Mouse (Mus musculus): ENCODE data around the gene Ubxn10. TPM values are rescaled to one million over a fixed set of nuclear protein-coding genes. Genes with fewer than 3 reads are reported as not detected.

Ubxn10 gene
- polyA plus RNA-seq (2015; fragmentation: Nextera tagmentation; extraction: Ambion mirVana): 1.3 and 1.5 TPM in 2 replicates

GRCm38 (mm10) chr4:138737031-138737430, at the start of gene Ubxn10:
Gene Ubxn10 (minus strand): TSS chr4:138737167.
- Histone ChIP-seq H3K4me1 (ENCODE audit: control insufficient read depth, insufficient read depth, low read length) (peaks cover 11% of the 10 kb centered on the region), H3K4me3 (ENCODE audit: low read length) (no peak within 1 kb of the TSS), H3K9ac (ENCODE audit: low read depth, low read length) (no peak within 1 kb of the TSS; the same call in 1 of the 2 replicates), H3K9me3 (ENCODE audit: control insufficient read depth, low read length) (no peaks in the 10 kb centered on the region), H3K27ac (ENCODE audit: low read length) (peak within 1 kb of the TSS; percentile 61), H3K36me3 (ENCODE audit: control insufficient read depth, insufficient read depth, low read length) (no peaks in the 10 kb centered on the region), H3K4me2 (ENCODE audit: low read depth, low read length) (no peak within 1 kb of the TSS), H3K27me3 (replicated peaks; ENCODE audit: control insufficient read depth, insufficient read depth, low read length) (no peaks in the 10 kb centered on the region)
- WGBS: 53% methylated on average over 7 of the region's 7 CpGs
- ATAC-seq: peak; percentile 84

GRCm38 (mm10) chr4:138786141-138786540, 49.2 kb upstream of the Ubxn10 start:
- no peak overlapping the region for H3K4me3 ChIP-seq (ENCODE audit: low read length)
- no peaks in the 10 kb centered on the region for H3K36me3 ChIP-seq (ENCODE audit: control insufficient read depth, insufficient read depth, low read length)
- ATAC-seq: no peak
- no peaks in the 10 kb centered on the region for H3K9me3 ChIP-seq (ENCODE audit: control insufficient read depth, low read length)
- no peak overlapping the region for H3K9ac ChIP-seq (ENCODE audit: low read depth, low read length)
- no peak overlapping the region for H3K4me2 ChIP-seq (ENCODE audit: low read depth, low read length)
- no peaks in the 10 kb centered on the region for H3K4me1 ChIP-seq (ENCODE audit: control insufficient read depth, insufficient read depth, low read length)
- no peaks in the 10 kb centered on the region for H3K27me3 ChIP-seq (replicated peaks; ENCODE audit: control insufficient read depth, insufficient read depth, low read length)
- no peak overlapping the region for H3K27ac ChIP-seq (ENCODE audit: low read length)
- WGBS: 39% methylated on average over 4 of the region's 4 CpGs

GRCm38 (mm10) chr4:138785721-138786120, 48.8 kb upstream of the Ubxn10 start:
- Histone ChIP-seq H3K27ac (ENCODE audit: low read length) (no peak overlapping the region), H3K4me2 (ENCODE audit: low read depth, low read length) (no peak overlapping the region), H3K4me3 (ENCODE audit: low read length) (no peak overlapping the region), H3K27me3 (replicated peaks; ENCODE audit: control insufficient read depth, insufficient read depth, low read length) (no peaks in the 10 kb centered on the region), H3K9ac (ENCODE audit: low read depth, low read length) (no peak overlapping the region), H3K4me1 (ENCODE audit: control insufficient read depth, insufficient read depth, low read length) (no peaks in the 10 kb centered on the region), H3K9me3 (ENCODE audit: control insufficient read depth, low read length) (no peaks in the 10 kb centered on the region), H3K36me3 (ENCODE audit: control insufficient read depth, insufficient read depth, low read length) (no peaks in the 10 kb centered on the region)
- ATAC-seq: no peak
- 47% methylated on average over 4 of the region's 4 CpGs for whole genome bisulfite sequencing

- H3K9me3 ChIP-seq (ENCODE audit: control insufficient read depth, low read length): no peaks in the 10 kb centered on the region
- ATAC-seq: no peak
- WGBS: 79% methylated on average over 6 of the region's 6 CpGs
- H3K4me1 ChIP-seq (ENCODE audit: control insufficient read depth, insufficient read depth, low read length): no peaks in the 10 kb centered on the region
- no peak overlapping the region for H3K4me3 ChIP-seq (ENCODE audit: low read length)
- no peak overlapping the region for H3K9ac ChIP-seq (ENCODE audit: low read depth, low read length)
- H3K27ac ChIP-seq (ENCODE audit: low read length): no peak overlapping the region
- no peaks in the 10 kb centered on the region for H3K27me3 ChIP-seq (replicated peaks; ENCODE audit: control insufficient read depth, insufficient read depth, low read length)
- no peak overlapping the region for H3K4me2 ChIP-seq (ENCODE audit: low read depth, low read length)
- no peaks in the 10 kb centered on the region for H3K36me3 ChIP-seq (ENCODE audit: control insufficient read depth, insufficient read depth, low read length)
These were observed 45.1 kb upstream of the Ubxn10 start for GRCm38 (mm10) chr4:138782098-138782497.

- Histone ChIP-seq H3K36me3 (ENCODE audit: control insufficient read depth, insufficient read depth, low read length) (no peaks in the 10 kb centered on the region), H3K4me3 (ENCODE audit: low read length) (no peak overlapping the region), H3K9me3 (ENCODE audit: control insufficient read depth, low read length) (no peaks in the 10 kb centered on the region), H3K27me3 (replicated peaks; ENCODE audit: control insufficient read depth, insufficient read depth, low read length) (no peaks in the 10 kb centered on the region), H3K27ac (ENCODE audit: low read length) (no peak overlapping the region), H3K9ac (ENCODE audit: low read depth, low read length) (no peak overlapping the region), H3K4me1 (ENCODE audit: control insufficient read depth, insufficient read depth, low read length) (no peaks in the 10 kb centered on the region), H3K4me2 (ENCODE audit: low read depth, low read length) (no peak overlapping the region)
- ATAC-seq: no peak
- 87% methylated on average over 5 of the region's 5 CpGs for WGBS
These were observed 43.3 kb upstream of the Ubxn10 start for GRCm38 (mm10) chr4:138780300-138780699.

GRCm38 (mm10) chr4:138777417-138778407, 40.7 kb upstream of the Ubxn10 start:
- 32% methylated on average over 20 of the region's 20 CpGs for WGBS
- no peaks in the 10 kb centered on the region for H3K27me3 ChIP-seq (replicated peaks; ENCODE audit: control insufficient read depth, insufficient read depth, low read length)
- H3K4me2 ChIP-seq (ENCODE audit: low read depth, low read length): no peak overlapping the region
- H3K4me1 ChIP-seq (ENCODE audit: control insufficient read depth, insufficient read depth, low read length): no peaks in the 10 kb centered on the region
- H3K9ac ChIP-seq (ENCODE audit: low read depth, low read length): no peak overlapping the region
- no peaks in the 10 kb centered on the region for H3K9me3 ChIP-seq (ENCODE audit: control insufficient read depth, low read length)
- ATAC-seq: peak; percentile 26; the same call in 1 of the 2 replicates
- H3K27ac ChIP-seq (ENCODE audit: low read length): no peak overlapping the region
- H3K4me3 ChIP-seq (ENCODE audit: low read length): no peak overlapping the region
- H3K36me3 ChIP-seq (ENCODE audit: control insufficient read depth, insufficient read depth, low read length): no peaks in the 10 kb centered on the region

- H3K4me3 ChIP-seq (ENCODE audit: low read length): no peak within 1 kb of the TSS
- 0 out of 2 replicates have a peak, but pooled peaks cover 4% of the 10 kb centered on the region for H3K4me1 ChIP-seq (ENCODE audit: control insufficient read depth, insufficient read depth, low read length)
- H3K27ac ChIP-seq (ENCODE audit: low read length): no peak within 1 kb of the TSS
- H3K9me3 ChIP-seq (ENCODE audit: control insufficient read depth, low read length): no peaks in the 10 kb centered on the region
- H3K4me2 ChIP-seq (ENCODE audit: low read depth, low read length): no peak within 1 kb of the TSS
- no peaks in the 10 kb centered on the region for H3K36me3 ChIP-seq (ENCODE audit: control insufficient read depth, insufficient read depth, low read length)
- H3K27me3 ChIP-seq (replicated peaks; ENCODE audit: control insufficient read depth, insufficient read depth, low read length): no peaks in the 10 kb centered on the region
- ATAC-seq: no peak
- WGBS: 83% methylated on average over 6 of the region's 6 CpGs
- no peak within 1 kb of the TSS for H3K9ac ChIP-seq (ENCODE audit: low read depth, low read length)
These were observed 38.5 kb upstream of the Ubxn10 start, which contains the start of gene Pla2g2d for GRCm38 (mm10) chr4:138775435-138775834. Gene Pla2g2d (plus strand): TSS chr4:138775735.

- ATAC-seq: peak; percentile 68
- H3K36me3 ChIP-seq (ENCODE audit: control insufficient read depth, insufficient read depth, low read length): no peaks in the 10 kb centered on the region
- H3K9ac ChIP-seq (ENCODE audit: low read depth, low read length): no peak overlapping the region
- peak overlapping the region; percentile 51 for H3K27ac ChIP-seq (ENCODE audit: low read length)
- H3K4me1 ChIP-seq (ENCODE audit: control insufficient read depth, insufficient read depth, low read length): 0 out of 2 replicates have a peak, but pooled peaks cover 4% of the 10 kb centered on the region
- H3K4me2 ChIP-seq (ENCODE audit: low read depth, low read length): no peak overlapping the region
- no peaks in the 10 kb centered on the region for H3K27me3 ChIP-seq (replicated peaks; ENCODE audit: control insufficient read depth, insufficient read depth, low read length)
- 65% methylated on average over 5 of the region's 5 CpGs for whole genome bisulfite sequencing
- H3K4me3 ChIP-seq (ENCODE audit: low read length): no peak overlapping the region
- H3K9me3 ChIP-seq (ENCODE audit: control insufficient read depth, low read length): no peaks in the 10 kb centered on the region
These were observed 35.4 kb upstream of the Ubxn10 start for GRCm38 (mm10) chr4:138772386-138772785.

GRCm38 (mm10) chr4:138771970-138772369, 35.0 kb upstream of the Ubxn10 start:
- Histone ChIP-seq H3K4me2 (ENCODE audit: low read depth, low read length) (no peak overlapping the region; the same call in 1 of the 2 replicates), H3K9ac (ENCODE audit: low read depth, low read length) (no peak overlapping the region), H3K4me3 (ENCODE audit: low read length) (no peak overlapping the region), H3K4me1 (ENCODE audit: control insufficient read depth, insufficient read depth, low read length) (0 out of 2 replicates have a peak, but pooled peaks cover 4% of the 10 kb centered on the region), H3K27ac (ENCODE audit: low read length) (peak overlapping the region; percentile 67), H3K9me3 (ENCODE audit: control insufficient read depth, low read length) (no peaks in the 10 kb centered on the region), H3K27me3 (replicated peaks; ENCODE audit: control insufficient read depth, insufficient read depth, low read length) (no peaks in the 10 kb centered on the region), H3K36me3 (ENCODE audit: control insufficient read depth, insufficient read depth, low read length) (no peaks in the 10 kb centered on the region)
- 62% methylated on average over 10 of the region's 10 CpGs for WGBS
- ATAC-seq: peak; percentile 95

Data from intestine, embryonic 16.5 days (tissue).